Mouse (Mus musculus) brain, embryonic 14.5 days (tissue): ENCODE data around the gene Txnl4b.

ENCODE experiments used
- CTCF ChIP-seq: fragments of 200-500 bp; IDR thresholded peaks from 2 replicates; pipeline ENCODE4 v1.5.1; 2012; ENCODE audit warnings: inconsistent platforms, mild to moderate bottlenecking, moderate library complexity, borderline replicate concordance; ENCODE audit not compliant: insufficient read depth, insufficient read length; ENCODE audit errors: extremely low read depth
- POLR2A ChIP-seq: fragments of 200-500 bp; IDR thresholded peaks from 2 replicates; pipeline ENCODE4 v1.6.1; 2012; ENCODE audit warnings: mild to moderate bottlenecking, inconsistent platforms, borderline replicate concordance; ENCODE audit not compliant: poor library complexity, insufficient read depth, insufficient read length, severe bottlenecking; ENCODE audit errors: extremely low read depth

- TF ChIP-seq POLR2A (no peak), CTCF (no peak)
Measured at GRCm38 (mm10) chr8:109591367-109591766, 25.7 kb downstream of the Txnl4b start.
